In the genomic region with DNA sequence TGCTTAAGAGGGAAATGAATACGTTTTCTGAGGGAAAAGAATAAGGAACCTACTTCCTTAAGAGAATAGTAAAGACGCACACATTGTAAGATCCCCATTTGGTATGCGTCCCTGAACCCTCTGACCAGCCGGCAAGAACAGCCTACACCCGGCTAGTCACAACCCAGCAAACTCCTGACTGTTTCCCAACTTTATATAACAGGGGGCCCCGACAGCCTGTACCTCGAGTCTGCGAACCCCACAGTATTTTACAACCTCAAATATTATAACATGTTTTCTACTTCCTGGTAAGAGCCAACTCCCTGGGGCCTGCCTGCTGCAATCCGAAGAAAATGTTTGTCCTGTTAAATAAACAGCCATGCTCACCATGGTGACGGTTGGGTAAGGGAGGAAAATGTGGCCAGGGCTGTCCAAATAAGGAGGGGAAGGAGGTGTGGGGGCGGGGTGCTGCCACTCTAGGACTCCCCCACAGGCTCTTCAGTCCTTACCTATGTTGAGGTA, we compare ENCODE assay signal across 8 mouse cellular contexts. TPM values are rescaled to one million over a fixed set of nuclear protein-coding genes. Genes with fewer than 3 reads are reported as not detected.
DNase-seq lines count a peak whose midpoint lies in the region; ATAC-seq and TF ChIP-seq lines count a peak whose summit lies in the region.

No protein-coding gene starts in this region.

- no peaks in the 10 kb centered on the region for H3K9me3 ChIP-seq in intestine, postnatal 0 days (ENCODE audit: control insufficient read depth)
- no peaks in the 10 kb centered on the region for H3K9me3 ChIP-seq in liver, embryonic 13.5 days (replicated peaks)

- 23% methylated on average over 11 of the region's 11 CpGs for WGBS in heart, adult 2 months
- 2% methylated on average over 11 of the region's 11 CpGs for WGBS in intestine, postnatal 0 days
- WGBS in liver, embryonic 13.5 days (ENCODE audit: insufficient replicate concordance) = 39% methylated on average over 11 of the region's 11 CpGs

- no peak for TF ChIP-seq EP300 in heart, adult 2 months (IDR thresholded peaks at IDR 0.05; ENCODE audit: insufficient read depth, low read depth, low read length)

- peak overlapping the region; percentile 44 for H3K9ac ChIP-seq in heart, adult 2 months (ENCODE audit: low read depth, low read length)
- peak overlapping the region; percentile 43 for H3K9ac ChIP-seq in intestine, postnatal 0 days (ENCODE audit: low read depth, low read length)
- peak overlapping the region; percentile 42 for H3K9ac ChIP-seq in liver, embryonic 13.5 days

- H3K4me1 ChIP-seq in brown adipose tissue, adult 24 weeks (ENCODE audit: control insufficient read depth, insufficient read depth, insufficient read length, low read length) = peaks cover 24% of the 10 kb centered on the region
- peaks cover 30% of the 10 kb centered on the region for H3K4me1 ChIP-seq in heart, adult 2 months (ENCODE audit: control insufficient read depth, insufficient read depth, low read length)
- H3K4me1 ChIP-seq in intestine, postnatal 0 days (replicated peaks; ENCODE audit: control insufficient read depth, insufficient read depth, low read length) = peaks cover 24% of the 10 kb centered on the region
- peaks cover 84% of the 10 kb centered on the region for H3K4me1 ChIP-seq in liver, embryonic 13.5 days (replicated peaks)

- no peaks in the 10 kb centered on the region; the same call in 1 of the 2 replicates for H3K36me3 ChIP-seq in heart, adult 2 months (ENCODE audit: control insufficient read depth, insufficient read depth, low read length)
- H3K36me3 ChIP-seq in intestine, postnatal 0 days (ENCODE audit: control insufficient read depth, insufficient read depth) = no peaks in the 10 kb centered on the region
- no peaks in the 10 kb centered on the region for H3K36me3 ChIP-seq in liver, embryonic 13.5 days
- H3K36me3 ChIP-seq in myocyte (ENCODE audit: control insufficient read depth, insufficient read depth) = no peaks in the 10 kb centered on the region

- no peak for TF ChIP-seq POLR2A in heart, adult 2 months (IDR thresholded peaks at IDR 0.05; ENCODE audit: insufficient read depth, low read depth, low read length)
- TF ChIP-seq POLR2A in myocyte (IDR thresholded peaks at IDR 0.05; ENCODE audit: insufficient read length, low read depth) = no peak

- H3K4me3 ChIP-seq in brown adipose tissue, adult 24 weeks (ENCODE audit: insufficient read depth, low read depth, low read length) = peak overlapping the region; percentile 11; the same call in 1 of the 2 replicates
- peak overlapping the region; percentile 10 for H3K4me3 ChIP-seq in heart, adult 2 months
- H3K4me3 ChIP-seq in intestine, postnatal 0 days (ENCODE audit: low read depth, low read length) = peak overlapping the region; percentile 11; the same call in 1 of the 2 replicates
- no peak overlapping the region for H3K4me3 ChIP-seq in liver, embryonic 13.5 days (replicated peaks)
- H3K4me3 ChIP-seq in myocyte = no peak overlapping the region

- DNase-seq in adrenal gland, adult (ENCODE audit: inconsistent age in 2 of 2, low spot score in 1 of 2) = peak; percentile 74 to 91
- no peak for DNase-seq in adrenal gland, adult 18-20 months (ENCODE audit: low spot score in 2 of 2)
- peak; percentile 73 to 81 for DNase-seq in heart, adult 2 months
- DNase-seq in liver, embryonic 13.5 days = peak; percentile 13
- no peak for DNase-seq in thymus, adult 18-20 months

- no peaks in the 10 kb centered on the region for H3K27me3 ChIP-seq in heart, adult 2 months (ENCODE audit: control insufficient read depth, insufficient read depth, low read length)
- no peaks in the 10 kb centered on the region for H3K27me3 ChIP-seq in intestine, postnatal 0 days (replicated peaks; ENCODE audit: control insufficient read depth, insufficient read depth, low read length)
- no peaks in the 10 kb centered on the region for H3K27me3 ChIP-seq in liver, embryonic 13.5 days
- no peaks in the 10 kb centered on the region for H3K27me3 ChIP-seq in myocyte (ENCODE audit: control insufficient read depth, insufficient read depth, insufficient read length)

- peak overlapping the region; percentile 76 for H3K4me2 ChIP-seq in intestine, postnatal 0 days (replicated peaks; ENCODE audit: low read depth)
- peak overlapping the region; percentile 48 for H3K4me2 ChIP-seq in liver, embryonic 13.5 days
- peak overlapping the region; percentile 93 for H3K4me2 ChIP-seq in myocyte (ENCODE audit: low read depth)

- peak; percentile 56 for ATAC-seq in intestine, postnatal 0 days
- no peak for ATAC-seq in liver, embryonic 13.5 days (ENCODE audit: low read depth)

- intact Hi-C loops in heart, adult 2 months (cut with DNase I) = no loop called here

- H3K79me2 ChIP-seq in heart, adult 2 months (replicated peaks; ENCODE audit: control insufficient read depth, insufficient read depth, low read length) = 0 out of 2 replicates have a peak, but pooled peaks cover 2% of the 10 kb centered on the region
- H3K79me2 ChIP-seq in myocyte (ENCODE audit: control insufficient read depth, insufficient read depth) = peaks cover 34% of the 10 kb centered on the region

- no peak overlapping the region for H3ac ChIP-seq in myocyte (ENCODE audit: control insufficient read depth, insufficient read length)

- peak overlapping the region; percentile 93 for H3K27ac ChIP-seq in brown adipose tissue, adult 24 weeks (replicated peaks; ENCODE audit: low read depth, low read length)
- peak overlapping the region; percentile 86 for H3K27ac ChIP-seq in heart, adult 2 months
- peak overlapping the region; percentile 97 for H3K27ac ChIP-seq in intestine, postnatal 0 days (ENCODE audit: low read depth, low read length)
- peak overlapping the region; percentile 85 for H3K27ac ChIP-seq in liver, embryonic 13.5 days

- no peak for TF ChIP-seq CTCF in heart, adult 2 months (IDR thresholded peaks at IDR 0.05)
- TF ChIP-seq CTCF in intestine, postnatal 0 days (IDR thresholded peaks at IDR 0.05; ENCODE audit: low read depth) = no peak

TF ChIP-seq in myocyte, 11 proteins besides CTCF, POLR2A, EP300 and RAD21:
- TF ChIP-seq TCF12 (IDR thresholded peaks at IDR 0.05; ENCODE audit: insufficient read depth, poor library complexity, severe bottlenecking) (no peak), CEBPB (IDR thresholded peaks at IDR 0.05; ENCODE audit: insufficient read depth, poor library complexity, severe bottlenecking) (peak; percentile 85)

RNA-seq across cellular contexts. Expression of a gene that starts 2.8 kb away (rescaled TPM):
- total RNA-seq in adrenal gland, adult 18-20 months (2021) = 10 to 100 TPM; 46.7 to 66.6 TPM
- polyA plus RNA-seq in brown adipose tissue, adult 24 weeks (2012; ENCODE audit: insufficient read depth, insufficient read length, missing spikeins) = 1.6 and 6.7 TPM in 2 replicates
- total RNA-seq in heart, adult 2 months (2021) = 10 to 100 TPM in 1 of 2 experiments, 1 to 10 TPM in 1; 3.8 to 13.8 TPM
- 5.3 and 6.3 TPM in 2 replicates for polyA plus RNA-seq in heart, adult 2 months (2012; rRNA removed)
- 7.2 and 7.9 TPM in 2 replicates for polyA plus RNA-seq in intestine, postnatal 0 days (2015; fragmentation: Nextera tagmentation; extraction: Ambion mirVana)
- polyA plus RNA-seq in liver, embryonic 13.5 days (2015; fragmentation: Nextera tagmentation; extraction: Ambion mirVana) = 1.4 and 2.5 TPM in 2 replicates
- 1.8 TPM for polyA plus RNA-seq in myocyte (2012; fragmentation: generic; extraction: Trizol)

RNA-seq across cellular contexts. Expression of a gene that starts 38.1 kb away (rescaled TPM):
- total RNA-seq in adrenal gland, adult 18-20 months (2021) = 10 to 100 TPM; 10.8 to 12.7 TPM
- 3.8 and 4.9 TPM in 2 replicates for polyA plus RNA-seq in brown adipose tissue, adult 24 weeks (2012; ENCODE audit: insufficient read depth, insufficient read length, missing spikeins)
- total RNA-seq in heart, adult 2 months (2021) = 1 to 10 TPM; 5.0 to 5.1 TPM
- 5.0 and 5.3 TPM in 2 replicates for polyA plus RNA-seq in heart, adult 2 months (2012; rRNA removed)
- polyA plus RNA-seq in intestine, postnatal 0 days (2015; fragmentation: Nextera tagmentation; extraction: Ambion mirVana) = 3.3 and 3.7 TPM in 2 replicates
- polyA plus RNA-seq in liver, embryonic 13.5 days (2015; fragmentation: Nextera tagmentation; extraction: Ambion mirVana) = 2.5 and 2.6 TPM in 2 replicates
- 4.5 TPM for polyA plus RNA-seq in myocyte (2012; fragmentation: generic; extraction: Trizol)

RNA-seq across cellular contexts. Expression of a gene that starts 42.5 kb away (rescaled TPM):
- total RNA-seq in adrenal gland, adult 18-20 months (2021) = 100 to 1,000 TPM; 255 to 373 TPM
- polyA plus RNA-seq in brown adipose tissue, adult 24 weeks (2012; ENCODE audit: insufficient read depth, insufficient read length, missing spikeins) = 7.8 and 10.9 TPM in 2 replicates
- 10 to 100 TPM; 17.4 to 18.2 TPM for total RNA-seq in heart, adult 2 months (2021)
- 23.6 and 25.8 TPM in 2 replicates for polyA plus RNA-seq in heart, adult 2 months (2012; rRNA removed)
- 84.1 and 84.8 TPM in 2 replicates for polyA plus RNA-seq in intestine, postnatal 0 days (2015; fragmentation: Nextera tagmentation; extraction: Ambion mirVana)
- polyA plus RNA-seq in liver, embryonic 13.5 days (2015; fragmentation: Nextera tagmentation; extraction: Ambion mirVana) = 21.9 and 22.5 TPM in 2 replicates
- polyA plus RNA-seq in myocyte (2012; fragmentation: generic; extraction: Trizol) = 250 TPM

RNA-seq across cellular contexts. Expression of a gene that starts 57.7 kb away (rescaled TPM):
- 100 to 1,000 TPM in 1 of 2 experiments, 10 to 100 TPM in 1; 93.7 to 121 TPM for total RNA-seq in adrenal gland, adult 18-20 months (2021)
- 37.9 and 39.9 TPM in 2 replicates for polyA plus RNA-seq in brown adipose tissue, adult 24 weeks (2012; ENCODE audit: insufficient read depth, insufficient read length, missing spikeins)
- 10 to 100 TPM; 47.3 to 49.0 TPM for total RNA-seq in heart, adult 2 months (2021)
- polyA plus RNA-seq in heart, adult 2 months (2012; rRNA removed) = 36.6 and 43.6 TPM in 2 replicates
- 51.2 TPM in 2 replicates for polyA plus RNA-seq in intestine, postnatal 0 days (2015; fragmentation: Nextera tagmentation; extraction: Ambion mirVana)
- polyA plus RNA-seq in liver, embryonic 13.5 days (2015; fragmentation: Nextera tagmentation; extraction: Ambion mirVana) = 86.5 and 95.8 TPM in 2 replicates
- polyA plus RNA-seq in myocyte (2012; fragmentation: generic; extraction: Trizol) = 80.3 TPM

Comparison
In these comparisons a context has a peak if more than half of its experiments do, and no peak if none do; other contexts are left out.
1. DNase-seq: peak in adrenal gland, adult (2 of 2), heart, adult 2 months (2 of 2) and liver, embryonic 13.5 days (single experiment); none in adrenal gland, adult 18-20 months (0 of 2) and thymus, adult 18-20 months (0 of 2).
2. H3K4me3 ChIP-seq: peak in brown adipose tissue, adult 24 weeks (single experiment), heart, adult 2 months (single experiment) and intestine, postnatal 0 days (single experiment); none in liver, embryonic 13.5 days (single experiment) and myocyte (single experiment).
3. Peak in every context shown above with its lines, with median percentiles within 50 percentile points of each other: H3K27ac ChIP-seq, H3K9ac ChIP-seq and H3K4me2 ChIP-seq.